ENCODE assay signal across 35 mouse cellular contexts in genomic region chr3:37273092-37273491, GRCm38 (mm10). TPM values are rescaled to one million over a fixed set of nuclear protein-coding genes. Genes with fewer than 3 reads are reported as not detected.
DNase-seq lines count a peak whose midpoint lies in the region; ATAC-seq and TF ChIP-seq lines count a peak whose summit lies in the region.
"Had no signal": no experiment of that assay in that cellular context is flagged by ENCODE, and none has a peak within 500 bp of the region (broad histone marks: within the 10 kb centered on the region; RNA-seq: fewer than 3 reads in every experiment).

No protein-coding gene starts in this region.

- H3K27me3 ChIP-seq in heart, embryonic 10.5 days (ENCODE audit: insufficient read depth, poor library complexity, severe bottlenecking): no peaks in the 10 kb centered on the region
- H3K27me3 ChIP-seq in heart, embryonic 12.5 days (replicated peaks): no peaks in the 10 kb centered on the region
- no peaks in the 10 kb centered on the region for H3K27me3 ChIP-seq in midbrain, postnatal 0 days (ENCODE audit: insufficient read depth, low read length)
- H3K27me3 ChIP-seq: CH12.LX; embryonic facial prominence, embryonic 13.5 days; forebrain, embryonic 12.5 days; forebrain, embryonic 15.5 days; hindbrain, embryonic 12.5 days; hindbrain, embryonic 15.5 days; intestine, embryonic 15.5 days had no signal

- ATAC-seq in heart, embryonic 12.5 days (ENCODE audit: insufficient number of reproducible peaks, low FRiP score): no peak
- ATAC-seq in midbrain, postnatal 0 days (ENCODE audit: low FRiP score): no peak
- ATAC-seq: forebrain, embryonic 15.5 days; intestine, embryonic 15.5 days had no signal

- H3K4me2 ChIP-seq in heart, embryonic 12.5 days: no peak overlapping the region
- H3K4me2 ChIP-seq in midbrain, postnatal 0 days (ENCODE audit: low read depth, low read length, poor library complexity, severe bottlenecking): no peak overlapping the region
- H3K4me2 ChIP-seq: embryonic facial prominence, embryonic 13.5 days; forebrain, embryonic 12.5 days; forebrain, embryonic 15.5 days; hindbrain, embryonic 12.5 days; hindbrain, embryonic 15.5 days; intestine, embryonic 15.5 days had no signal

- no peaks in the 10 kb centered on the region for H3K9me3 ChIP-seq in heart, embryonic 10.5 days
- H3K9me3 ChIP-seq in heart, embryonic 12.5 days (replicated peaks): no peaks in the 10 kb centered on the region
- no peaks in the 10 kb centered on the region for H3K9me3 ChIP-seq in midbrain, postnatal 0 days (ENCODE audit: low read length)
- H3K9me3 ChIP-seq: embryonic facial prominence, embryonic 10.5 days; embryonic facial prominence, embryonic 13.5 days; forebrain, embryonic 12.5 days; forebrain, embryonic 15.5 days; G1E; hindbrain, embryonic 12.5 days; hindbrain, embryonic 15.5 days; intestine, embryonic 15.5 days had no signal

- no peak overlapping the region for H3K4me3 ChIP-seq in heart, embryonic 10.5 days
- no peak overlapping the region for H3K4me3 ChIP-seq in heart, embryonic 12.5 days
- H3K4me3 ChIP-seq in midbrain, postnatal 0 days (ENCODE audit: low read depth, low read length): no peak overlapping the region
- H3K4me3 ChIP-seq: embryonic facial prominence, embryonic 10.5 days; embryonic facial prominence, embryonic 13.5 days; erythroblast, embryonic 14.5 days; forebrain, embryonic 12.5 days; forebrain, embryonic 15.5 days; hindbrain, embryonic 12.5 days; hindbrain, embryonic 15.5 days; intestine, embryonic 15.5 days had no signal

- WGBS in heart, embryonic 10.5 days: 80% methylated on average over 7 of the region's 7 CpGs
- 79% methylated on average over 7 of the region's 7 CpGs for WGBS in heart, embryonic 12.5 days
- WGBS in midbrain, postnatal 0 days: 88% methylated on average over 7 of the region's 7 CpGs

- TF ChIP-seq CTCF in midbrain, postnatal 0 days (IDR thresholded peaks at IDR 0.05): no peak

- no peaks in the 10 kb centered on the region for H3K4me1 ChIP-seq in heart, embryonic 10.5 days
- no peaks in the 10 kb centered on the region for H3K4me1 ChIP-seq in heart, embryonic 12.5 days (replicated peaks)
- H3K4me1 ChIP-seq in midbrain, postnatal 0 days (ENCODE audit: insufficient read depth, low read length): no peaks in the 10 kb centered on the region
- H3K4me1 ChIP-seq: embryonic facial prominence, embryonic 10.5 days; embryonic facial prominence, embryonic 13.5 days; forebrain, embryonic 12.5 days; forebrain, embryonic 15.5 days; hindbrain, embryonic 12.5 days; hindbrain, embryonic 15.5 days; intestine, embryonic 15.5 days had no signal

- no peaks in the 10 kb centered on the region for H3K36me3 ChIP-seq in heart, embryonic 10.5 days
- no peaks in the 10 kb centered on the region for H3K36me3 ChIP-seq in heart, embryonic 12.5 days
- no peaks in the 10 kb centered on the region for H3K36me3 ChIP-seq in midbrain, postnatal 0 days (ENCODE audit: insufficient read depth, low read length)
- H3K36me3 ChIP-seq: embryonic facial prominence, embryonic 10.5 days; embryonic facial prominence, embryonic 13.5 days; forebrain, embryonic 12.5 days; forebrain, embryonic 15.5 days; G1E; hindbrain, embryonic 12.5 days; hindbrain, embryonic 15.5 days; intestine, embryonic 15.5 days had no signal

- H3K9ac ChIP-seq in heart, embryonic 12.5 days: no peak overlapping the region
- H3K9ac ChIP-seq in midbrain, postnatal 0 days (replicated peaks; ENCODE audit: low read length, poor library complexity, severe bottlenecking): no peak overlapping the region
- H3K9ac ChIP-seq: embryonic facial prominence, embryonic 13.5 days; forebrain, embryonic 12.5 days; forebrain, embryonic 15.5 days; hindbrain, embryonic 12.5 days; hindbrain, embryonic 15.5 days; intestine, embryonic 15.5 days had no signal

- DNase-seq in heart, embryonic 10.5 days (ENCODE audit: low spot score): peak; percentile 39
- DNase-seq in CD4-positive, CD25-positive, alpha-beta regulatory T cell, adult 2 months (ENCODE audit: low read depth, low spot score): peak; percentile 36
- peak; percentile 28 for DNase-seq in T-cell, adult 2 months (ENCODE audit: low spot score)
- DNase-seq in naive thymus-derived CD4-positive, alpha-beta T cell, adult 2 months (ENCODE audit: low read depth): peak; percentile 59
- no peak for DNase-seq in retina, embryonic 14.5 days (ENCODE audit: low spot score)
- DNase-seq in midbrain, postnatal 0 days (ENCODE audit: low spot score): no peak
- DNase-seq in urinary bladder, postnatal 14 days (ENCODE audit: low spot score): no peak
- DNase-seq: adrenal gland, postnatal 14 days; B cell, adult 2 months; cerebellum, adult 11 months; cerebellum, adult 8-10 months; cerebellum, postnatal 10 days; cerebellum, postnatal 36 days; embryo, embryonic 11 days; gastrocnemius, postnatal 25 days; heart, adult 18-20 months had no signal

- H3K27ac ChIP-seq in heart, embryonic 10.5 days: no peak overlapping the region
- no peak overlapping the region for H3K27ac ChIP-seq in heart, embryonic 12.5 days (ENCODE audit: poor library complexity, severe bottlenecking)
- H3K27ac ChIP-seq in midbrain, postnatal 0 days (ENCODE audit: low read depth, low read length): no peak overlapping the region
- H3K27ac ChIP-seq: embryonic facial prominence, embryonic 10.5 days; embryonic facial prominence, embryonic 13.5 days; forebrain, embryonic 12.5 days; forebrain, embryonic 15.5 days; hindbrain, embryonic 12.5 days; hindbrain, embryonic 15.5 days; intestine, embryonic 15.5 days had no signal

RNA-seq across cellular contexts. Expression of gene Bbs12, which starts 39.3 kb away (rescaled TPM):
- polyA plus RNA-seq in heart, embryonic 10.5 days (2016; fragmentation: Nextera tagmentation; extraction: Ambion mirVana): 5.9 and 7.7 TPM in 2 replicates
- polyA plus RNA-seq in heart, embryonic 12.5 days (2016; fragmentation: Nextera tagmentation; extraction: Ambion mirVana): 3.9 and 5.4 TPM in 2 replicates
- total RNA-seq in midbrain, postnatal 0 days (2014; rRNA removed): 2.7 and 6.5 TPM in 2 replicates
- 3.2 TPM in 2 replicates for polyA plus RNA-seq in midbrain, postnatal 0 days (2015; fragmentation: Nextera tagmentation; extraction: Ambion mirVana)
- polyA plus RNA-seq: erythroblast, embryonic 14.5 days had no signal

RNA-seq across cellular contexts. Expression of gene Cetn4, which starts 39.4 kb away (rescaled TPM):
- polyA plus RNA-seq in heart, embryonic 10.5 days (2016; fragmentation: Nextera tagmentation; extraction: Ambion mirVana): 0.80 and 1.1 TPM in 2 replicates
- polyA plus RNA-seq in heart, embryonic 12.5 days (2016; fragmentation: Nextera tagmentation; extraction: Ambion mirVana): 0.95 and 2.1 TPM in 2 replicates
- total RNA-seq in midbrain, postnatal 0 days (2014; rRNA removed): 1.9 and 2.5 TPM in 2 replicates
- polyA plus RNA-seq in midbrain, postnatal 0 days (2015; fragmentation: Nextera tagmentation; extraction: Ambion mirVana): 2.7 and 4.0 TPM in 2 replicates

RNA-seq across cellular contexts. Expression of gene Il21, which starts 40.7 kb away (rescaled TPM):
- polyA plus RNA-seq in heart, embryonic 10.5 days (2016; fragmentation: Nextera tagmentation; extraction: Ambion mirVana): not detected in 2 replicates
- polyA plus RNA-seq in heart, embryonic 12.5 days (2016; fragmentation: Nextera tagmentation; extraction: Ambion mirVana): not detected in 2 replicates
- not detected in 2 replicates for total RNA-seq in midbrain, postnatal 0 days (2014; rRNA removed)
- not detected in 2 replicates for polyA plus RNA-seq in midbrain, postnatal 0 days (2015; fragmentation: Nextera tagmentation; extraction: Ambion mirVana)
- total RNA-seq: adrenal gland, adult 18-20 months; adrenal gland, postnatal 14 days; adrenal gland, postnatal 4 days; CH12.LX; gastrocnemius, adult 8-10 months; gastrocnemius, postnatal 25 days; heart, adult 18-20 months; heart, postnatal 25 days; hematopoietic stem cell, adult 5-6 weeks had no signal
- polyA plus RNA-seq: embryonic facial prominence, embryonic 13.5 days; erythroblast, embryonic 14.5 days; forebrain, embryonic 12.5 days; forebrain, embryonic 15.5 days; G1E; gonadal fat pad, adult 2 months; heart, embryonic 14.5 days; heart, postnatal 0 days; hindbrain, embryonic 12.5 days; hindbrain, embryonic 15.5 days; intestine, embryonic 15.5 days had no signal

Comparison
In these comparisons a context has a peak if more than half of its experiments do, and no peak if none do; other contexts are left out.
1. DNase-seq: peak in heart, embryonic 10.5 days (single experiment), CD4-positive, CD25-positive, alpha-beta regulatory T cell, adult 2 months (single experiment), T-cell, adult 2 months (single experiment) and naive thymus-derived CD4-positive, alpha-beta T cell, adult 2 months (single experiment); none in retina, embryonic 14.5 days (single experiment), midbrain, postnatal 0 days (single experiment) and urinary bladder, postnatal 14 days (single experiment).